Mouse (Mus musculus): ENCODE results near the gene Slc19a2. TPM values are rescaled to one million over a fixed set of nuclear protein-coding genes. Genes with fewer than 3 reads are reported as not detected.
A peak's percentile ranks its signal among the peaks of the same experiment; 100 is the strongest.

Slc19a2 gene
- total RNA-seq, 2 experiments from 2014 or later: 16.4 to 19.2 TPM

DNA sequence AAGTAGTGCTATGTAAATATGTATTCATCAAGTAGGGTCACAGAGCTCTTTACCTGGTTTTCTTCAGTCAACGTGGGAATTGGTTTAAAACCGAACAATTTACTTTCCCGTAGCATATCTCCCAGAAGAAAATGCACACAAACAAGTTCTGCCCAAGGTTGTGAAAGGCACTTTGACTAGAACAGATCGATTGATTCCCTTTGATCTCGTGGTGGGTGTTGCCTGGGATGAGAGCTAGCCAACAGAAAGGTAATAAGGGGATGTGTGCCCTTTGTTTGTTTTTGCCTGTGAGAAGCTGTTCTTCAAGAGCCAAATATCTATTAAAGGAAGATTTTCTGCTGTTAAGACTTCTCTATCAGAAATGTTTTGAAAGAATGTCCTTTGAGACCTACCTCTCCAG, 3.7 kb downstream of the Slc19a2 start:
- no peak for DNase-seq

- no peak for DNase-seq
Observed at GRCm38 (mm10) chr1:164254836-164255235, 6.0 kb downstream of the Slc19a2 start.

- no peak for DNase-seq
Observed at GRCm38 (mm10) chr1:164260171-164261028, 11.6 kb downstream of the Slc19a2 start.

DNA sequence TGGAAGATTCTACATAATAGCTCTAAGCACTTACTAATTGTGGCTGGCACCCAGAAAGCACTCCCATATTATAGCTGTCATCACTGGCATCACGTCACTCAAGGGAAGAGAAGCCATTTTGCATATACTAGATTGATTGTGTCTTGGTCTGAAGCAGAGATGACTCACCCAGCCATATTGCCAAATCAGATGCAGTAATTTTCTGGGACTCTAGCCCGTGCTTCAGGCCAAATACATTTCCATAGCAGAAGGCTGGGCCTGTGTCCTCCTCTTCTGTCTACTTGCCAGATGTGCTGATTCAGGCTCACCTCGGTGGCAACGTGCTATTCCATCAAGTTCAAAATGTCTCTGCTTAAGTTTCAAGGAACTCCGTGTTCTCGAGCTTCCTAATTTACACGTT, 12.7 kb downstream of the Slc19a2 start:
- DNase-seq: peak; percentile 69

GRCm38 (mm10) chr1:164270941-164271340, 22.1 kb downstream of the Slc19a2 start:
- DNase-seq: no peak

DNA sequence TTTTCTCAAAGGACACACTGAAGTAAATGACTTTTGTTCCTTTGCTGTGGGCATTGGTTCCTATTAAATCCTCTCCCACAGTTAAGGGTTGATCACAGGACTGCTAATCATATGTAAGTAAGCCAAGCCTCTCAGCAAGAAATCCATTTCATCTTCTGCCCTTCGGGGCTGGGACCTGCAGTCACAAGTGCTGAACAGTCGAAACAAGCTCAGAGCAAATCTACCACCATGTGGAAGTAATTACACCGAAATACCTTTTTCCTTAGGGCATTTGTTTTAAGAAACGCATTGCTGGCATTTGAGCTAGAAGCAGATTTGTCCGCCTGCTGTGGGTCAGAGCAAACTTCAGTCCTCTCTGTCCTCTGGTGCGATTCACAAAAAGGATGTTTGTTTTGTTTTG, 24.8 kb downstream of the Slc19a2 start:
- no peak for DNase-seq

GRCm38 (mm10) chr1:164275455-164275954, 26.7 kb downstream of the Slc19a2 start, which contains the start of gene Ccdc181:
TSS of gene Ccdc181 (plus strand) at chr1:164275585.
- peak; percentile 95 for DNase-seq

GRCm38 (mm10) chr1:164276552-164276951, 27.7 kb downstream of the Slc19a2 start:
- no peak for DNase-seq

- no peak for DNase-seq
Observed at GRCm38 (mm10) chr1:164279332-164279731, 30.5 kb downstream of the Slc19a2 start.

DNA sequence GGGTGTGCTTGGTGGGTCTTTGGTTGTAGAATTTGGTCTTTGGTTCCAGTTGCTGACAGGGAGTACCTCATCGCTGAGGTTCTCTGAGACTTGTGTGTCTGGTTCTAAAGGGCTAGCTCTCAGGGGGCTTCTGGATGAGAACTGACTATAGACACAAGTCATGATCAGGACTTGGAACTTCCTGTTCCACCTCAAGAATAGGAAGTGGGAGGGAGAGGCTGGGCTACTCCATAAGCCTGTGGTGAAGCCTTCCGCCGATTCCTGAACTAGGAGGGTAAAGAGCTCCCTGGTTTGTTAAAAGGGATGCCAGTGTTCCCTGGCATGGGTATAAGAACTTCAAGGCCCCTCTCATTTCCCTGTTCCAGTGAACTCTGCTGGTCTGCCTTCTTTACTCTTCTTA, 35.2 kb downstream of the Slc19a2 start:
- no peak for DNase-seq

DNA sequence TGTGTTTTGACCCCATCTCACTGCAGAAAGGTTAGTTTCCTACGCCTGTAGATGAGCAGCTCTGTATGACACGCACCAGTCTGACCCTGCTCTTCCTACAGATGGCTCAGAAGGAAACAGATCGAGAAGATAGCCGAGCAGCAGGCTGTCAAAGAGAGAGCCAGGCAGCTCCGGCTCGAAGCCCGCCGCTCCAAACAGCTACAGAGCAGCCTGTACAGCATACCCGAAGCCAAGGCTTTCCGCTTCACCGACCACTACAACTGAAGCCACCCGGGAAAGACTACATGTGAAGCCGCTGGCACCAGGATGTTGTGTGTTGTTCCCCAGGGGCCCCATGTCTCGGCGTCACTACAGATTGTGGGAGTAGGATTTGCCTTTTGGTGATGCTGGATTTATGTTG, 38.6 kb downstream of the Slc19a2 start:
- DNase-seq: no peak

DNA sequence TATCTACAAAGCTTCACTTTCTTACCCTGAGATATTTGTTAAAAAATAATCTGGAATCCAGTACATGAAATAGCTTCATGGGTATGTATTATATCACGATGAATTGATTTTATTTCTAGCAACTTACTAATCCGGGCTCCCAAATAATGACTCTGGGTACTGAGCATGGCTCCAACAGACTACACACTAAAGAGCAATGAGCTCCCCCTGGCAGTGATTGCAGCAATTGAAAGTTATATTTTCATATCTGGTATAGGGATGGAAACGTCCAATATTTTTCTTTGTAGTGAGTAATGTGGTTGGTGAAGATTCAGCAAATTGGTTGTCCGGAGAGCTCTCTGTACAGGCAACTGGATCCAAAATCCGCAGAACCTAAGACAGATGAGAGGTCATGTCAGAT, 43.2 kb downstream of the Slc19a2 start:
- no peak for DNase-seq

- DNase-seq: no peak
Observed at GRCm38 (mm10) chr1:164294071-164294470, 45.2 kb downstream of the Slc19a2 start.

- no peak for DNase-seq
Observed at GRCm38 (mm10) chr1:164296473-164296872, 47.6 kb downstream of the Slc19a2 start.

GRCm38 (mm10) chr1:164301949-164302348, 53.1 kb downstream of the Slc19a2 start:
- DNase-seq: no peak

GRCm38 (mm10) chr1:164303821-164304220, 55.0 kb downstream of the Slc19a2 start, which contains the start of gene Nme7:
TSS of gene Nme7 (plus strand) at chr1:164304121.
- DNase-seq: no peak

DNA sequence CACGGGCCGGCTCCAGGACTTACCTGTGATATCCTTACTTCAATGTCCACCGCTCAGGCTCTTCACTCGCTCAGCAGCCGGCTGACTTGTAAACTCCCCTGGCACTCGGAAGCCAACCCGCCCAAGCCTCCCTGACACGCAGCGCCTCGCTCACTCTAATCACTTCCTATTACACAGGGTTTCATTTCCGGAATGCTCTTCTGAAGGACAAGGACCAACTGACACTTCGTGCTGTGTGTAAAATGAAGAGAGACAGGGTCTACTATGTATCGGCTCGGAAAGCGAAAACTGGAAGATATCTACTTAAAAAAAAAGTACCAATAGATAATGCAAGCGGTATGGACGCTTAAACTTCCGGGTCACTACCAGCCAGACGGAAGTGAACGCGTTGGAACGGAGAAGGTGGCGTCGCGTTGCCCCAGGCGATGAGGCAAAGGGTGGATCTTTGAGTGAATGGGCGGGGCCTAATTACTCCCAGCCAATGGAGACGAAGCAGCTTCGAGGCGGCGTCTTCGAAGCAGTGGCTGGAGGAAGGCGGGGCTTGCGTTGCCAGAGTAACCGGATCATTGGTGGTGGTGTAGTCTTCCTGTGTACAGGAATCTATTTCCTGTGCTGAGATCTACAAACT, 58.4 kb downstream of the Slc19a2 start, which contains the start of gene Blzf1:
TSS of gene Blzf1 (minus strand) at position 366 of the 628 bp plus-strand sequence.
- DNase-seq: peak; percentile 97

GRCm38 (mm10) chr1:164307922-164308321, 59.1 kb downstream of the Slc19a2 start:
- DNase-seq: no peak

- no peak for DNase-seq
Observed at GRCm38 (mm10) chr1:164314085-164314484, 65.2 kb downstream of the Slc19a2 start.

Data from adrenal gland, postnatal 10 days (tissue).